Mouse (Mus musculus) forebrain, embryonic 14.5 days (tissue): ENCODE measurements around the gene Uba6. TPM values are rescaled to one million over a fixed set of nuclear protein-coding genes. Genes with fewer than 3 reads are reported as not detected.

ENCODE experiments used
- ATAC-seq: fragments of 200-750 bp; cut with Nextera tagmentation; 2 replicates; pipeline ENCODE4 v1.8.0; 2017; ENCODE audit warnings: mild to moderate bottlenecking, moderate library complexity
- DNase-seq: peaks from one replicate; pipeline ENCODE4 v3.0.0-alpha.2; 2015; ENCODE audit warnings: low spot score
- H3K27ac ChIP-seq: fragments of 300-500 bp; sonication (generic); 2 replicates; pipeline ENCODE4 v1.5.1; 2014; ENCODE audit warnings: low read depth, mild to moderate bottlenecking, control low read depth, low read length, moderate library complexity
- H3K27me3 ChIP-seq: fragments of 300-500 bp; sonication (generic); replicated peaks from 2 replicates; pipeline ENCODE4 v1.6.1; 2014; ENCODE audit warnings: low read length, control low read depth, mixed read lengths; ENCODE audit not compliant: control insufficient read depth, insufficient read depth
- H3K36me3 ChIP-seq: fragments of 300-500 bp; sonication (generic); 2 replicates; pipeline ENCODE4 v1.6.1; 2014; ENCODE audit warnings: low read length, control low read depth; ENCODE audit not compliant: control insufficient read depth, insufficient read depth
- H3K4me1 ChIP-seq: fragments of 300-500 bp; sonication (generic); 2 replicates; pipeline ENCODE4 v1.6.1; 2014; ENCODE audit warnings: antibody characterized with exemption, low read length, control low read depth; ENCODE audit not compliant: control insufficient read depth, insufficient read depth
- H3K4me2 ChIP-seq: fragments of 300-500 bp; sonication (generic); 2 replicates; pipeline ENCODE4 v1.6.1; 2014; ENCODE audit warnings: mild to moderate bottlenecking, control low read depth, low read length
- H3K4me3 ChIP-seq: fragments of 300-500 bp; sonication (generic); 2 replicates; pipeline ENCODE4 v1.5.1; 2014; ENCODE audit warnings: low read depth, low read length, control low read depth
- H3K9ac ChIP-seq: fragments of 300-500 bp; sonication (generic); 2 replicates; pipeline ENCODE4 v1.6.1; 2014; ENCODE audit warnings: mild to moderate bottlenecking, low read length, control low read depth, moderate library complexity
- H3K9me3 ChIP-seq: fragments of 300-500 bp; sonication (generic); replicated peaks from 2 replicates; pipeline ENCODE4 v1.6.1; 2016; ENCODE audit warnings: low read length, control low read depth, mixed read lengths; ENCODE audit not compliant: control insufficient read depth
- WGBS: fragments of 180-500 bp; shearing (Covaris S2); extraction: QIAGEN DNeasy Blood & Tissue Kit; methylation state at CpG from one replicate; pipeline ENCODE4 v1.1.7; 2014; 5-methylcytosine and 5-hydroxymethylcytosine counted together
- polyA plus RNA-seq: library from polyadenylated mRNA; unstranded; fragments of >200 nt; fragmentation: Nextera tagmentation; extraction: Ambion mirVana; gene quantifications from 2 replicates; pipeline ENCODE4 v1.2.1, GENCODE M21; 2014

The Uba6 gene
- polyA plus RNA-seq, 1 experiment from 2014 or later: 18.9 TPM

DNA sequence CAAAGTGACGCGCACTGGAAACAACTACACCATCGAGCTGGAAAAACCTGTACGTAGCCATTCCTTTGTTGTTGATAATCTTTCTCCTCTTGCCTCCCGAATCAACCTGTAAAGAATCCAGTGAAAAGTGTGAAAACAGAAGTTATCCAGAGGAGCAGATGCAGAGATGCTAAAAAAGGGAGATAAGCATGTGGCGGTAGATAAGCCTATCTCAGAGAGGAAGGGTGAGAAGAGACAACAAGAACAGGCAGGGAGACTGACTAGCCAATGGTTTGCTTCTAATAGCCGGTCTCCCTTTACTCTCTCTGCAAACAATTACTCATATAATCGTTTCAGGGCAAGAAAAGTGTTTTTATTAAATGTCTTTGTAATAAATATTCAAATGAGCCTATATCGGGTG, 77.8 kb downstream of the Uba6 start:
- Histone ChIP-seq H3K36me3 (no peaks in the 10 kb centered on the region), H3K9ac (no peak overlapping the region), H3K4me1 (no peaks in the 10 kb centered on the region), H3K9me3 (no peaks in the 10 kb centered on the region), H3K4me3 (no peak overlapping the region), H3K4me2 (no peak overlapping the region), H3K27me3 (no peaks in the 10 kb centered on the region), H3K27ac (no peak overlapping the region)
- DNase-seq: no peak
- no peak for ATAC-seq
- WGBS: 90% methylated on average over 9 of the region's 9 CpGs

DNA sequence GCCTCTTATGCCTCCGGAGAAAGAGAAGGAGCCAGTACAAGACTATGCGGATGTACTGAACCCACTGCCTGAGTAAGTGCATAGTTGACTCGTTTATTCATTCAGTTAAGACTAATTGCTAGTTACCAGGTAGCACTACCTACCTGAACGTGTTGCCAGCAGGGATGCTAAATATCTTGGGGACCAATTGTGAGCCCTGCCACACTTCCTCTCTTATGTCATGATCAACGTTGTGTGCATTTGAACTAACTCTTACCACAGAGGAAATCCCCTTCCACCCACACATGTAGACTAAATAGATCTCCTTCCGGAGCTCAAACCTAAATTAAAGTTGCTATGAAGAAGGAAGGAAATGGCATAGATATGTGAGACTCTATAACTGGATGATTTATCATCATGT, 85.9 kb downstream of the Uba6 start:
- H3K4me2 ChIP-seq: no peak overlapping the region
- H3K4me3 ChIP-seq: no peak overlapping the region
- no peaks in the 10 kb centered on the region for H3K36me3 ChIP-seq
- no peaks in the 10 kb centered on the region for H3K27me3 ChIP-seq
- DNase-seq (no peak), ATAC-seq (no peak)
- no peak overlapping the region for H3K27ac ChIP-seq
- no peak overlapping the region for H3K9ac ChIP-seq
- H3K4me1 ChIP-seq: no peaks in the 10 kb centered on the region
- WGBS: 85% methylated on average over 6 of the region's 6 CpGs
- H3K9me3 ChIP-seq: no peaks in the 10 kb centered on the region

DNA sequence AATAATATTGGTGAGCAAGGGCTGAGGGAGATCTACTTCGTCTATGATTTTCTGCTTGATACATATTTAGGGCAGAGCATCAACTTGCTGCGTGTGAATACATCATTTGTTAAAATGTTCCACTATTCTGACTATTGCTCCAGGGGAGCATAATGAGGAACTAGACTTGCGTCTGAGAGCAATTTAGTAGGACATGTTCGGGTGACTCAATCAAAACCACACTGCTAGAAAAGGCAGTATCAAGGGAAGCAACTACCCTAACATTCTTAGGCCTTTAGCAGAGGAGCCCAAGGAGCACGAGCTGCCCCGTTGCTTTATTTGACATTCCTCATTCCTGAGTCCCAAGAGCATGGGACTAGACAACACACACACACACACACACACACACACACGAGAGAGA, 87.6 kb downstream of the Uba6 start:
- H3K4me2 ChIP-seq: no peak overlapping the region

DNA sequence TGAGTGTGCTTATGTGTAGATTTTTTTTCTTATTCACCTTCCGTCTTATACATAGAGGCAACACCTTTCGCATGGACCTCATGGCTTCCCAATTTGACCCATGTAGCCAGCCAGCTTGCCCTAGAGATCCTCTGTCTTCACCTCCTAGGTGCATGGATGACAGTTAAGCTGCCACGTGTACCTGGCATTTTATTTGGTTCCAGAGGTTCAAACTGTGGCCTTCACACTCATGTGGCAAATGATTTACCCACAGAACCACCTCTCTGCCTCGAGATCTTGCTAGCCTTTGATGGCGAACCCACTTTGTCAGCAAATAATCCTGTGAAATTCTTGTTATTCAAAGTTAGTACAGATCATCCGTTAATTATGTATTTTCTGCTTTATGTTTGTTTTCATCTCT, 88.6 kb downstream of the Uba6 start:
- Histone ChIP-seq H3K36me3 (no peaks in the 10 kb centered on the region), H3K4me3 (no peak overlapping the region), H3K9ac (no peak overlapping the region), H3K9me3 (no peaks in the 10 kb centered on the region), H3K4me2 (no peak overlapping the region), H3K27me3 (no peaks in the 10 kb centered on the region), H3K4me1 (no peaks in the 10 kb centered on the region), H3K27ac (no peak overlapping the region)
- no peak for ATAC-seq
- no peak for DNase-seq
- 87% methylated on average over 6 of the region's 6 CpGs for WGBS

More for the DNA sequence above, 87.6 kb downstream of the Uba6 start:
- Histone ChIP-seq H3K27me3 (no peaks in the 10 kb centered on the region), H3K9ac (no peak overlapping the region), H3K9me3 (no peaks in the 10 kb centered on the region), H3K36me3 (no peaks in the 10 kb centered on the region), H3K4me1 (no peaks in the 10 kb centered on the region), H3K27ac (no peak overlapping the region), H3K4me3 (no peak overlapping the region)
- 80% methylated on average over 7 of the region's 7 CpGs for WGBS
- no peak for ATAC-seq
- no peak for DNase-seq

DNA sequence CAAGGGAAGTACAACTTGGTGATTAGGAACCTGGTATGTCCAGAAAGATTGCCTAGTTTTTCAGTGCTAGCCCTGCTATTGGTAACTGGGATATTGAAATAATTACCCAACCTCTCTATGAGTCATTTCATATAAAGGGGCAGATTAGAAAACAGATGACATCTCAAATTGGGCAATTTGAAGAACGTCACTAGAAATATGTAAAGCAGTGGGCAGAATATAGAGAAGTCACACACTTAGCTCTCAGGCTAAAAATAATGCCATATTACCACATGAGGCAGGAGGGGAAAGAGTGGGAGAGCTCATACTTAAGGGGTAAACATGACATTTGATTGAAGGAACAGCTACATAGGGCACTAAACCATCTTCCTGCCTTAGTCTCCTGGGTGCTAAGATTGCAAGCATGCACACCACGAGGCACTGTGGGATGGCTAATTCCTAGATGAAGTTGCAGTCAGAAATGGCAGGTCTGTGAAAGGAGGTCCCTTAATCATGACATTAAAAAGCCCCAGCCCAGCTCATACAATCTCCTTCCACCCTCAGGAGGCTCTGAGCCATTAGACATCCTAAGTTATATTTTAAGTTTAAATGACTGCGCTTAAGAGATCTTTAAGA, 93.8 kb downstream of the Uba6 start:
- Histone ChIP-seq H3K4me3 (no peak overlapping the region), H3K4me1 (no peaks in the 10 kb centered on the region), H3K27ac (no peak overlapping the region), H3K27me3 (no peaks in the 10 kb centered on the region), H3K9me3 (no peaks in the 10 kb centered on the region), H3K36me3 (no peaks in the 10 kb centered on the region), H3K4me2 (no peak overlapping the region), H3K9ac (no peak overlapping the region)
- 87% methylated on average over 3 of the region's 3 CpGs for WGBS
- no peak for DNase-seq
- no peak for ATAC-seq

DNA sequence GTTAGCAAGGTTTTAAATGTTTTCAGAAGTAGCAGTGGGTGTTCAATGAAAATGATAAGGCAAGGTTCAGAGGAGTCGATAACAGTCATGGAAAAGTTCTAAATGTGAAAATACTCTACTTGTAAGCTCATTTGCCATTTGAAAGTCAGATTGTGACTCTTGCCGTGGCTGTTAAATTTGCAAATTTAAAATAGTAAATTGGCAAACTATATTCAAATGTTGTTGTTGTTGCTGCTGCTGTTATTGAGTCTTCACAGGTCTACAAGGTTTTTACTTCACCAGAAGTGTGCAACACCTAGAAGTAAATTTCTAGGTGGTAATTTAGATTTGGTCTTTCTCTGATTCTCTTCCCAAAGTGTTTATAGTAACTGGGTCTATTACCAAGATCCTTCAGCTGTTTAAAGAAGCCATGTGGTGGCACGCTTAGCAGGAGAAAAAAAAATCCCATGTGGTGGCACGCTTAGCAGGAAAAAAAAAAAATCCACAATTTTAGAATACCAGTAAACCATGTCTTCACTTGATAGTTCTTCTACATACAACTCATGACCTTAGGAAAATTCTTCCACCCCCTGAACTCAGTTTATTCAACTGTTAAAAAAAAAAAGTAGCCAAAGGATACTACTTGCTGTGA, 99.7 kb downstream of the Uba6 start:
- WGBS: 90% methylated on average over 4 of the region's 4 CpGs
- H3K4me2 ChIP-seq: no peak overlapping the region
- ATAC-seq: no peak
- no peak overlapping the region for H3K27ac ChIP-seq
- no peak overlapping the region for H3K4me3 ChIP-seq
- H3K9ac ChIP-seq: no peak overlapping the region
- H3K27me3 ChIP-seq: no peaks in the 10 kb centered on the region
- no peaks in the 10 kb centered on the region for H3K4me1 ChIP-seq
- H3K9me3 ChIP-seq: no peaks in the 10 kb centered on the region
- DNase-seq: no peak
- no peaks in the 10 kb centered on the region for H3K36me3 ChIP-seq

DNA sequence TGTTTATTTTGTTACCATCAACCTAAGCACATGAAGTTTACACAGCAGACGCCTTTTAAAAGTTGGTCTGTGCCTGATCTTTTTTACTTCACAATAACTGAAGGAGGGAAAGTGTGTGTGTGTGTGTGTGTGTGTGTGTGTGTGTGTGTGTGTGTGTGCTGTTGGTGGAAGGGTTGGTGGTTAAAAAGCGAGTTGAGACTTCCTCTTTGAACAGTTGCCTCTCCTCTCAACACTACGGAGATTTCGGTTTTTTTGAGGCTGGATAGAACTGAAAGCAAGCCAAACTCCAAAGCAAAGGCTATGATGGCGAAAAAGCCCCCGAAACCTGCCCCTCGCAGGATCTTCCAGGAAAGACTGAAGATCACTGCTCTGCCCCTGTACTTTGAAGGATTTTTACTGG, 101.1 kb downstream of the Uba6 start, which contains the start of gene Stap1:
Gene Stap1 (plus strand): TSS at position 209 of the 400 bp plus-strand sequence.
- 82% methylated on average over 7 of the region's 7 CpGs for WGBS
- no peaks in the 10 kb centered on the region for H3K36me3 ChIP-seq
- no peak within 1 kb of the TSS for H3K4me3 ChIP-seq
- no peaks in the 10 kb centered on the region for H3K27me3 ChIP-seq
- H3K9me3 ChIP-seq: no peaks in the 10 kb centered on the region
- no peak for DNase-seq
- H3K4me1 ChIP-seq: no peaks in the 10 kb centered on the region
- no peak within 1 kb of the TSS for H3K4me2 ChIP-seq
- ATAC-seq: no peak
- H3K9ac ChIP-seq: no peak within 1 kb of the TSS
- no peak within 1 kb of the TSS for H3K27ac ChIP-seq

DNA sequence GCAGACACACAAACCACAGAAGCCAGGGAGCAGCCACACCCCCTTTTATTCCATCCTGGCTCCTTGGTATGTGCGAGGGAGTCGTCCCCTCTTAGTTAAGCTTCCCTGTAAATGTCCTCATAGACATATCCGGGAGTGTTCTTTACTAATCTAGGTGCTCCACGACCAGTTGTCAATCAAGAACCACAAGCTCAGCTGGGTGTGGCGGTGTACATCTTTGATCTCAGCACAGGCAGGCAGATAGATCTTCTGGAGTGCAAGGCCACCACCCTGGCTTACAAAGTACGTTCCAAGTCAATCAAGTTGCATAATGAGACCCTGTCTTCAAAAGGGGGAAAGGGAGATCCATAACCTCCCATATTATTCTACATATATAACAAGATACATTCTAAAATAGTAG, 103.5 kb downstream of the Uba6 start:
- 77% methylated on average over 6 of the region's 6 CpGs for WGBS
- Histone ChIP-seq H3K9me3 (no peaks in the 10 kb centered on the region), H3K9ac (no peak overlapping the region), H3K27ac (no peak overlapping the region), H3K4me1 (0 out of 2 replicates have a peak, but pooled peaks cover under 1% of the 10 kb centered on the region), H3K4me2 (no peak overlapping the region), H3K4me3 (no peak overlapping the region), H3K36me3 (no peaks in the 10 kb centered on the region), H3K27me3 (no peaks in the 10 kb centered on the region)
- no peak for ATAC-seq
- no peak for DNase-seq

DNA sequence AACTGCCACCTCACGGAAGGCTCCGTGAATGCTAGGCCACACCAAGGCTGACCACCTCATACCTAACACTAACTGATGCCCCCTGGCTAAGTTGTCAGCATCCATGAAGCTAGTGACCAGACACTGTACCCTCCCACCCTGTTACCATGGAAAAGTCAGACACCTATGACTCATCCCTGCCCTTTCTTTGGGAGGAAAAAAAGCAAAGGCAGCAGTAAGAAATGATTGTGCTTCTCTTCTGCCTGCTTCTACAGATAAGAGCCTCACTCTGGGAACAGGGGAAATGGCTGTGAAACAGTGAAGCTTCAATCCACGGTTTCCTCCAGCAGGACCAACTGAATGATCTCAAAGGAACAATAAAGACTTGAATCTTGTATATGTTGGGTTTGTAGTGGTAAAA, 104.2 kb downstream of the Uba6 start:
- Histone ChIP-seq H3K9me3 (no peaks in the 10 kb centered on the region), H3K4me1 (peaks cover 6% of the 10 kb centered on the region; the same call in 1 of the 2 replicates), H3K4me2 (no peak overlapping the region), H3K36me3 (no peaks in the 10 kb centered on the region), H3K9ac (no peak overlapping the region), H3K4me3 (no peak overlapping the region), H3K27me3 (no peaks in the 10 kb centered on the region), H3K27ac (no peak overlapping the region)
- ATAC-seq (no peak), DNase-seq (no peak)
- WGBS: 85% methylated on average over 3 of the region's 3 CpGs
